Mouse (Mus musculus): ENCODE data around the gene Tial1. TPM values are rescaled to one million over a fixed set of nuclear protein-coding genes. Genes with fewer than 3 reads are reported as not detected.
A peak's percentile ranks its signal among the peaks of the same experiment; 100 is the strongest.

The Tial1 gene
- polyA plus RNA-seq, 1 experiment from 2014 or later, result 38.4 TPM

DNA sequence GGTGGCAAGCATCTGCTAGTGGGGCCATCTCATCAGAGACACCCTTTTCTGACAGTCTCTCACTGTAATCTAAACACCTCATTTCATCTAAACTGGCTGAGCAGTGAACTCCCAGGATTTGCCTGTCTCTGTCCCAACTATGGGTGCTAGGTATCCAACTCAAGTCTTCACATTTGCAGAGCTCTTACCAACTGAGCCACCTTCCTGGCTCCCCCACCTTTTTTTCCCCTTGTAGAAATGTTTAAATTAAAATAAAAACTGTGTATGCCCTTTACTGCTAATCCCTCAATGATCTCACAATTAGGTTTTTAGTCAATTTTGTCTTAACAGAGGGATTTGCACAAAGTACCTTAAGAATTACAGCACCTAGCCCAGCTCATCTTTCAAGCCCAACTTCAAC lies 23.4 kb downstream of the Tial1 start:
- H3K9ac ChIP-seq, result no peak overlapping the region
- no peak for TF ChIP-seq CTCF (IDR thresholded peaks at IDR 0.05; ENCODE audit: low read depth)

DNA sequence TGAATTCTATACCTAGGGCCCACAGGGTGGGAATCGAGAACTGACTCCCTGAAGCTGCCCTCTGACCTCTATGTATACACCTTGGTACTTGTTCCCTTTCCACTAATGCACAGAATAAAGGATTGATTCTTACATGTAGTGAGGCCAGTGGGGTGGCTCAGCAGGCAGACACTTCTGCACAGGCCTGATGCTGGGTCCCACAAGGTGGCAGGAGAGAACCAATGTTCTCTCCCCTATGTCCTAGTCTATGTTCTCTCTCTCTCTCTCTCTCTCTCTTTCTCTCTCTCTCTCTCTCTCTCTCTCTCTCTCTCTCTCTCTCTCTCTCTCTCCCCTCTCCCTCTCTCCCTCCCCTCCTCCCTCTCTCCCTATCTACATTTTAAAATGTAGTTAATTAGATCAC lies 28.3 kb downstream of the Tial1 start:
- ATAC-seq (ENCODE audit: insufficient read depth), result no peak
- Histone ChIP-seq H3K4me3 (ENCODE audit: low read depth, low read length) (no peak overlapping the region), H3K4me1 (ENCODE audit: insufficient read depth) (no peaks in the 10 kb centered on the region), H3K9ac (no peak overlapping the region), H3K27ac (ENCODE audit: low read depth) (no peak overlapping the region), H3K27me3 (ENCODE audit: insufficient read depth, low read length) (no peaks in the 10 kb centered on the region), H3K9me3 (ENCODE audit: low read depth, low read length) (no peaks in the 10 kb centered on the region), H3K4me2 (no peak overlapping the region), H3K36me3 (ENCODE audit: insufficient read depth) (no peaks in the 10 kb centered on the region)
- TF ChIP-seq CTCF (IDR thresholded peaks at IDR 0.05; ENCODE audit: low read depth), result peak; percentile 58
- 46% methylated on average over 1 of the region's 1 CpGs for WGBS
- DNase-seq, result peak; percentile 35

More for the DNA sequence above, 23.4 kb downstream of the Tial1 start:
- no peaks in the 10 kb centered on the region for H3K4me1 ChIP-seq (ENCODE audit: insufficient read depth)
- DNase-seq (no peak), ATAC-seq (ENCODE audit: insufficient read depth) (no peak)
- H3K4me2 ChIP-seq, result no peak overlapping the region
- no peak overlapping the region for H3K27ac ChIP-seq (ENCODE audit: low read depth)
- H3K4me3 ChIP-seq (ENCODE audit: low read depth, low read length), result no peak overlapping the region
- H3K27me3 ChIP-seq (ENCODE audit: insufficient read depth, low read length), result no peaks in the 10 kb centered on the region
- H3K9me3 ChIP-seq (ENCODE audit: low read depth, low read length), result no peaks in the 10 kb centered on the region
- H3K36me3 ChIP-seq (ENCODE audit: insufficient read depth), result peaks cover 31% of the 10 kb centered on the region

DNA sequence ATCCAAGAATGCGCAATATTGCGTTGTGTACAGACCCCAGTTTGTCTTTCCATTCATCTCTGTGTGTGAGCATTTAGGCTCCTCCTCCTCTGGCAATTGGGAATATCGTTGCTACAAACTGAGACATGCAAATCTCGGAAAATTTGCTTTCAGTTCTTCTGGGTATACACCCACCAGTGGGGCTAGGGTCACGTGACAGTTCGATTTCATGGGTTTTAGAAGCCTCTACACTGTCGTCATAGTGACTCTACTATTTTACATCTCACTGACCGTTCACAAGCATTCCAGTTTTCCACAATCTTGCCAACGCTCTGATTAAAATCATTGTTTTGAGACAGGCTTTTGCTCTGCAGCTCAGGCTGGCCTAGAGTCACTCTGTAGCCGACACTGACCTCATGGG lies 28.9 kb downstream of the Tial1 start:
- H3K9me3 ChIP-seq (ENCODE audit: low read depth, low read length), result no peaks in the 10 kb centered on the region
- TF ChIP-seq CTCF (IDR thresholded peaks at IDR 0.05; ENCODE audit: low read depth), result no peak
- H3K9ac ChIP-seq, result no peak overlapping the region
- no peaks in the 10 kb centered on the region for H3K27me3 ChIP-seq (ENCODE audit: insufficient read depth, low read length)
- no peaks in the 10 kb centered on the region for H3K4me1 ChIP-seq (ENCODE audit: insufficient read depth)
- no peak overlapping the region for H3K4me2 ChIP-seq
- H3K27ac ChIP-seq (ENCODE audit: low read depth), result no peak overlapping the region
- DNase-seq (no peak), ATAC-seq (ENCODE audit: insufficient read depth) (no peak)
- WGBS, result 63% methylated on average over 10 of the region's 10 CpGs
- H3K36me3 ChIP-seq (ENCODE audit: insufficient read depth), result no peaks in the 10 kb centered on the region
- no peak overlapping the region for H3K4me3 ChIP-seq (ENCODE audit: low read depth, low read length)

DNA sequence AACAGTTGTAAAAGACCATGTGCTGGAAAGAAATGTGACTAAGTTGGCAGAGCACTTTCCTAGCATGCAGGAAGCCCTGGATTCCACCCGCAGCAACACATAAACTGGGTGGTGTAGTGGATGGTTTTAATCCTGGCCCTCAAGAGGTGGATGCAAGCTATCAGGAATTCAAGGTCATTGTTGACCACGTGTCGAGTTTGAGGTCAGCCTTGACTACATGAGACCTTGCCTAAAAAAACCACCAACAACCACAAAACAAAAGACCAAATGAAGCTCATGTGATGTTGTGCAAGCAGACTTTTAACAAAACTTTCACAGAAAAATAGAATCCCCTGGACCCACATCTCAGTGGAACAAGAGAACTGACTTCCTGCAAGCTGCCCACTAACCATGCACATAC lies 39.0 kb downstream of the Tial1 start:
- Histone ChIP-seq H3K4me3 (ENCODE audit: low read depth, low read length) (no peak overlapping the region), H3K27me3 (ENCODE audit: insufficient read depth, low read length) (peaks cover 44% of the 10 kb centered on the region), H3K9ac (no peak overlapping the region), H3K9me3 (ENCODE audit: low read depth, low read length) (no peaks in the 10 kb centered on the region), H3K36me3 (ENCODE audit: insufficient read depth) (no peaks in the 10 kb centered on the region), H3K4me2 (no peak overlapping the region), H3K4me1 (ENCODE audit: insufficient read depth) (no peaks in the 10 kb centered on the region), H3K27ac (ENCODE audit: low read depth) (no peak overlapping the region)
- TF ChIP-seq CTCF (IDR thresholded peaks at IDR 0.05; ENCODE audit: low read depth), result no peak
- ATAC-seq (ENCODE audit: insufficient read depth) (no peak), DNase-seq (no peak)
- 65% methylated on average over 3 of the region's 3 CpGs for WGBS

DNA sequence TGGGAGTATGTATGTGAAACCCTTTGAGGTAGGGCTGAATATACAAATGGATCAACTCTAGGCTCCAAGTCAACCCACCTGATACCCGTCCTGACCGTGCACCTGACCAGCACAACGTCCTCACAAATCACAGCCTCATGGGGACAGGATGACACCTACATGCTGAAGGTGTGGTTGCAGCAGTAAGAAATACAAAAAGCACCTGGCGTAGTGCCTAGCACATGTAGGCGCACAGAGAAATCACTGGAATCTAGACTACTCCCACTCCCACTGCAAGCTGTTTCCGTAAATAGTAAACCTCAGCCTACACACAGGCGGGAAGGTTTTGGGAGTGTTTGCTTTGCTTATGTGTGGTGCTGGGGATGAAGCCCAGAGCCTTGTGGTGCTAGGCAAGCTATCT lies 39.8 kb downstream of the Tial1 start:
- Histone ChIP-seq H3K9ac (no peak overlapping the region), H3K9me3 (ENCODE audit: low read depth, low read length) (no peaks in the 10 kb centered on the region), H3K4me3 (ENCODE audit: low read depth, low read length) (no peak overlapping the region), H3K36me3 (ENCODE audit: insufficient read depth) (no peaks in the 10 kb centered on the region), H3K4me1 (ENCODE audit: insufficient read depth) (no peaks in the 10 kb centered on the region), H3K4me2 (no peak overlapping the region), H3K27ac (ENCODE audit: low read depth) (no peak overlapping the region), H3K27me3 (ENCODE audit: insufficient read depth, low read length) (peaks cover 51% of the 10 kb centered on the region)
- TF ChIP-seq CTCF (IDR thresholded peaks at IDR 0.05; ENCODE audit: low read depth), result no peak
- WGBS, result 78% methylated on average over 7 of the region's 7 CpGs
- no peak for ATAC-seq (ENCODE audit: insufficient read depth)
- DNase-seq, result no peak

DNA sequence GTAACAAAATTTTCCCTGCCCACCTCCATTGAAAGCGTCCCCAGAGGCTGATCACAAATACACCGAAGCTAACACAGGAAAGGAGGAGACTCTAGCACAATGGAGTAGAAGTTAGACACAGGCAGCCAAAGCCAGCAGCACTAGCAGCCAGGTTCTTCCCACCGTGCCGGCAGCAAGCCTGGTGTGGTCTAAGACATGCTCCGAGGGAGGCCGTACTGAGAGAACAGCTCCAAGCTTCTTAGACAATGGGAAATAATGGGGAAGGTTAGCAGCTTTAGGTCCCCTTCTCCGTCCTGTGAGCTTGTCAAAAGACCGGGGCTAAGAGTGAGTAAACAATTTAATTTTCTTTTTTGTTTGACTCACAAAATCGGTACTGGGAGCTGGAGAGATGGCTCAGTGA lies 41.8 kb downstream of the Tial1 start:
- H3K27me3 ChIP-seq (ENCODE audit: insufficient read depth, low read length), result peaks cover 64% of the 10 kb centered on the region
- H3K27ac ChIP-seq (ENCODE audit: low read depth), result no peak overlapping the region
- H3K9me3 ChIP-seq (ENCODE audit: low read depth, low read length), result no peaks in the 10 kb centered on the region
- WGBS, result 17% methylated on average over 9 of the region's 9 CpGs
- no peak overlapping the region for H3K4me2 ChIP-seq
- no peak for DNase-seq
- H3K36me3 ChIP-seq (ENCODE audit: insufficient read depth), result no peaks in the 10 kb centered on the region
- peaks cover 1% of the 10 kb centered on the region; the same call in 1 of the 2 replicates for H3K4me1 ChIP-seq (ENCODE audit: insufficient read depth)
- no peak for TF ChIP-seq CTCF (IDR thresholded peaks at IDR 0.05; ENCODE audit: low read depth)
- no peak overlapping the region for H3K9ac ChIP-seq
- no peak for ATAC-seq (ENCODE audit: insufficient read depth)
- no peak overlapping the region for H3K4me3 ChIP-seq (ENCODE audit: low read depth, low read length)

DNA sequence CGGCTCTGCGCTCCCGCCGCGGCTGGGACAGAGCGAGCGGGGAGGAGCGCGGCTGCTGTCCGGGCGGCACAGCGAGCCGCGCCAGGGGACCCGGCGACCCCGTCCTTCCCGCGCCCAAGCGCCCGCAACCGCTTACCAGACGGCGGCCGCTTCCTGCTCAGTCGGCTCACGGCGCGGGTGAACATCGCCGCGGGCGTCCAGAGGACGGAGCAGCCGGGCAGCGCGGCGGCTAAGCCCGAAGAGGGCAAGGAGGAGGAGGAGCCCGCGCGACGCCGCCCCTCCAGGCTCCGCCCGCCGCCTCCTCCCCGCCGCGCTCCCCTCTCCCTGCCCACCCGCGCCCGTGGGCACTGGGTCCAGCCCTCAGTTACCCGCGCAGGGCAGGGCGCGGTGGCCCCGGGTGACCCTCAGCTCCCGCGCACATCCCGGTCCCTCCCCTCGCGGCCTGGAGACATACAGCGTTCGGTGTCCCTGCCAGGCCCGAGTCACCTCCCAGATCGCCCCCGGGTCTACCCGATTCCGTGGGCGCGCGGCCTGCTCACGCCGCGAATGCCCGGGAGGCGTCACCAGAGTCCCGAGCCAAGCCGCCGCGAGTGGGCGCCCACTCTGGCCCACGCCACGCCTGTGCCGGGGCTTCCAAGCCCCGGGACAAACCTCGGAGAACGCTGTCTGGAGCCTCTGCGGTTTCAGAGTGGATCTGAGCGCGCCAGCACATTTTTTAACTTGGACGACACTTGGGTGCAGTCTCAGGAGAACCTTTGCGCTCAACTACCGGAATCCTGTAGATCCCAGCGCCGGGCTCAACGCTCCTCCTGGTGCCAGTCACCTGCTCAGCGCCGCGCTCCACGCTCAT lies 43.4 kb downstream of the Tial1 start, which contains the start of gene Rgs10:
Gene Rgs10 (minus strand): TSS at position 829 of the 850 bp plus-strand sequence.
- Histone ChIP-seq H3K9me3 (ENCODE audit: low read depth, low read length) (no peaks in the 10 kb centered on the region), H3K4me2 (peak within 1 kb of the TSS; percentile 100), H3K27ac (ENCODE audit: low read depth) (no peak within 1 kb of the TSS), H3K36me3 (ENCODE audit: insufficient read depth) (no peaks in the 10 kb centered on the region), H3K27me3 (ENCODE audit: insufficient read depth, low read length) (peaks cover 65% of the 10 kb centered on the region), H3K4me3 (ENCODE audit: low read depth, low read length) (peak within 1 kb of the TSS; percentile 76), H3K9ac (peak within 1 kb of the TSS; percentile 70), H3K4me1 (ENCODE audit: insufficient read depth) (peaks cover 8% of the 10 kb centered on the region)
- DNase-seq (peak; percentile 79), ATAC-seq (ENCODE audit: insufficient read depth) (peak; percentile 81)
- WGBS, result under 1% methylated on average over 90 of the region's 102 CpGs
- no peak for TF ChIP-seq CTCF (IDR thresholded peaks at IDR 0.05; ENCODE audit: low read depth)
